Mouse (Mus musculus): ENCODE results near the gene Acads. TPM values are rescaled to one million over a fixed set of nuclear protein-coding genes. Genes with fewer than 3 reads are reported as not detected.

Gene Acads
- polyA plus RNA-seq, 1 experiment from 2014 or later: 18.8 TPM

DNA sequence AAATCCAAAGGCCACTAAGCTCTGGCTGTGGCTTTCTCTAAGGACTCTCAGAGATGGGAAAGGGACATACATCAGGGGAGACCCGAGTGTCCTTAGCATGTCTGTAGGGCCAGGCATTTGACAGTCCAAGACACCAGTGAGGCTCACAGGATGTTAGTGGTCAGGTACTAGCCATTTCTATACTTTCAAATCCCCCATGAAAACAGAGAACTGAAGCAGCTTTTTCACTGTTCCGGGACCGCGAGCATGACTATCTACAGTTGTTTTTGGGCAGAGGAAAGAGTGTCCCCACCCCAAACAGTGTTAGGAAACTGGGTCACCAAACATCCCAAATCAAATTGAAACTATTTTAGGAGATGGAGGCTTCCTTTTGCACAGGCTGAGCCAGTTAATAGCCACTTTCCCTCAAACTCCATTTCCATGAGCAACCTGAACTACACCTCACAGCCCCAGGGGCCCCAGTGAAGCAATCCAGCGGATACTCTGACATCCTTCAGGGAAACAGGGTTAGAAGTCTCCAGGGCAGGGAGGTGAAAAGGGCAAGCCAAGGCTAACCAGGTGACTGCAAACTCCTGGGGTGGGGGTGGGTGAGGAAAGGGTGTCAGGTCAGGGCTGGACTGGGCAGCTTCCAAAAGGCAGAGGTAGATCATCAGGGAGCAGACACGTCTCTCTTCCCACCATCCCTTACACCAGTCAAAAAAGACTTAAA is 14.4 kb upstream of the Acads start:
- Histone ChIP-seq H3K4me2 (ENCODE audit: low read length) (peak overlapping the region; percentile 90), H3K36me3 (ENCODE audit: control insufficient read depth, insufficient read depth, low read length) (peaks cover 19% of the 10 kb centered on the region), H3K4me1 (ENCODE audit: control insufficient read depth, insufficient read depth, low read length) (peaks cover 8% of the 10 kb centered on the region), H3K27me3 (replicated peaks; ENCODE audit: control insufficient read depth, insufficient read depth, low read length) (no peaks in the 10 kb centered on the region), H3K9me3 (replicated peaks; ENCODE audit: control insufficient read depth, low read length) (no peaks in the 10 kb centered on the region), H3K27ac (ENCODE audit: low read depth, low read length) (no peak overlapping the region), H3K4me3 (ENCODE audit: low read depth, low read length) (peak overlapping the region; percentile 88), H3K9ac (ENCODE audit: low read length) (peak overlapping the region; percentile 89; the same call in 1 of the 2 replicates)
- ATAC-seq (no peak), DNase-seq (ENCODE audit: low spot score) (no peak)
- 57% methylated on average over 6 of the region's 6 CpGs for WGBS

DNA sequence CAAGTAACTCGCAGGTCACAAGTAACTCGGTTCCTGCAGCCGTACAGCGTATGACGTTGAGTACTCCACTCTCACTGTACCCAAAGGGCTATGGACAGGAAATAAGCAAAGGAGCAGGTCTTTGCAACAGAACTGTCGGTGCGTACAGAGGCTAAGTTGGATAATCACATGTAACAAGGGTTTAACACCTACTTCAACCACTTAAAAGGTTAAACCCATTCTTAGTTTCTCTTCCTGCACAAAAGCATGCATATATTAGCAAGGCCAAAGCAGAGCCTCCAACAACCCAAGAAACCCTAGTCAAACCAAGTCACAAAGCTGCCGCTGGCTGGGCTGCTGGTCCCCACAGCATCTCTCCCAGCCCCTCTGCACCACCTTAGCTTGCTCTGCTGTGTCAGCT is 13.3 kb upstream of the Acads start:
- H3K4me3 ChIP-seq (ENCODE audit: low read depth, low read length): no peak overlapping the region
- no peaks in the 10 kb centered on the region for H3K27me3 ChIP-seq (replicated peaks; ENCODE audit: control insufficient read depth, insufficient read depth, low read length)
- WGBS: 90% methylated on average over 8 of the region's 8 CpGs
- H3K9me3 ChIP-seq (replicated peaks; ENCODE audit: control insufficient read depth, low read length): no peaks in the 10 kb centered on the region
- H3K9ac ChIP-seq (ENCODE audit: low read length): no peak overlapping the region
- no peak overlapping the region for H3K27ac ChIP-seq (ENCODE audit: low read depth, low read length)
- DNase-seq (ENCODE audit: low spot score) (no peak), ATAC-seq (no peak)
- no peak overlapping the region for H3K4me2 ChIP-seq (ENCODE audit: low read length)
- H3K4me1 ChIP-seq (ENCODE audit: control insufficient read depth, insufficient read depth, low read length): peaks cover 8% of the 10 kb centered on the region
- H3K36me3 ChIP-seq (ENCODE audit: control insufficient read depth, insufficient read depth, low read length): peaks cover 29% of the 10 kb centered on the region

DNA sequence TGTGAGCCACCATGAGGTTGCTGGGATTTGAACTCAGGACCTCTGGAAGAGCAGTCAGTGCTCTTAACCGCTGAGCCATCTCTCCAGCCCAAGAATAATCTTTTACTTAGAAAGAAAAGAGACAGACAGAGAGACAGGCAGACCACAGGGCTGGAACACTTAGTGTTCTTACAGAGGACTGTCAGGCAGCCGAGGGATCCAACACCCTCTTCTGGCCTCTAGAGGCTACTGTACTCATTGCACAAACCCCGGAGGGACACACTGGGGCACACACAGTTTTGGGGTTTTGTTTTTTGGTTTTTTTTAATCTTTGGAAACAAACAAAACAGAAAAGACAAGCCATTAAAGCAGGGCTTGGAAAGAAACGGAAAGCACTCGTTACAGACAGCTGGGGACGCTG is 10.2 kb upstream of the Acads start:
- Histone ChIP-seq H3K9ac (ENCODE audit: low read length) (no peak overlapping the region), H3K4me3 (ENCODE audit: low read depth, low read length) (no peak overlapping the region), H3K4me1 (ENCODE audit: control insufficient read depth, insufficient read depth, low read length) (peaks cover 8% of the 10 kb centered on the region), H3K36me3 (ENCODE audit: control insufficient read depth, insufficient read depth, low read length) (peaks cover 55% of the 10 kb centered on the region), H3K27ac (ENCODE audit: low read depth, low read length) (no peak overlapping the region), H3K27me3 (replicated peaks; ENCODE audit: control insufficient read depth, insufficient read depth, low read length) (no peaks in the 10 kb centered on the region), H3K4me2 (ENCODE audit: low read length) (no peak overlapping the region), H3K9me3 (replicated peaks; ENCODE audit: control insufficient read depth, low read length) (no peaks in the 10 kb centered on the region)
- ATAC-seq: no peak
- DNase-seq (ENCODE audit: low spot score): no peak
- 80% methylated on average over 6 of the region's 6 CpGs for WGBS

DNA sequence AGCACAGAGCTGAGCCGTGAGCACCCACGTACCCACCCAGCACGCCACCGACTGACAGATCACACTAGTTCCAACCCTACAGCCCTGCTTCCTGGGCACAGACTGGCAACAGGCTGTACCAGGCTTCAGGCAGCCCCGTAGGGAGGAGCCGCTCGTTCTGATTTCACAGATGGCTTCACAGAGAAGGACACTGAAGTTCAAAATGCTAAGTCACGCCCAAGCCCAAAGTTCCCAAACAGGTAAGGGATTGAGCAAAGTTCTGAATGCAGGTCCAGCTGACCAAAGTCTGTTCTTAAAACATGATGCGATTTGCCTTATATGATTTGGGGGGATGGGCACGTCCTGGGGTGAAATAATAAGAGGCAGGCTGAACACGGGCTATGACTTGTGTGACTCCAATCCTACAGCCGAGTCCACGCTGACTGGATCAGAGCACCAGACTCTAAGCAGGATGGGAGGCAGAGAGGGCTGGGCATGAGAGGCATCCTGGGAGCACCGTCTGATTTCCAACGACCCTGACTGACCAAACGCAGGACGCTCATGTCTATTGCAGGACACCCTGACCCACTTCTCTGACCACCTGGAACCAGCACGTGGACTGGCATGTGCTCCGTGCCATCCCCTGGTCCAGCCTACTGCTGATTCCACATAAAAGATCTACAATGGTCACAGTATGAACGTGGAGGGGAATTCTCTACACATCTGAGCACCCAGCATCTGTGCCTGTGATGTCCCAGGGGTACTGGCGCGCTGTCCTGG is 8.5 kb upstream of the Acads start:
- no peak for ATAC-seq

DNA sequence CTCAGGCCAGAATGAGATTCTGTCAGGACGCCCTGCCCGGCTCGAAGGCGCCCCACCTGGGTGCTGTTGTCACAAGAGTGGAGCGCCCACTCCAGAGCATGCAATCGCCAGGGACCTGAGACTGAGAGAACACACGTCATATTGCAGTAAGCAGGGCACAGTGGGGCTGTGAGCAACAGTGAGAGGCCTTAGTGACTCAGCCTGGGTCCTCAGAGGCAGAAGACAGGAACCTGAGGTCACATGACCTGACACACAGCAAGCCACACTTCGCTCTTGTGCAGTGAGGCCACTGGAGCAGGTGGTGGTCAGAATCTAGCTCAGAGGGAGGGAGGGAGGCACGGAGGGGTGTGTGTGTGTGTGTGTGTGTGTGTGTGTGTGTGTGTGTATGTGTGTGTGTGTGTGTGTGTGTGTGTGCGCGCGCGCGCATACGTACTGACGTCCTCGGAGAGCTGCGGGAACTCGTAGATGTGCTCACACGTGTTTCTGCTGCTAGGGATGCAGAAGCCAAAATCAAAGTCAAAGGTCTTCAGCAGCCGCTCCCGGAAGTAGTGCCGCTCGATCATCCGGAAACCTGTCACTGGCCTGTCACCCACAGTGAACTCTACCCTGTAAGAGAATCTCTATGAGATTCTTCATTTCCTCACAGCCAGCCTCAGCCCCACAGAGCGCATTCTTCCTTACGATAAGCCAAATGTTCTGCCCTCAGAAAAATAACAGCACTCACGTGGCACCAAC is 7.6 kb upstream of the Acads start:
- H3K27me3 ChIP-seq (replicated peaks; ENCODE audit: control insufficient read depth, insufficient read depth, low read length): no peaks in the 10 kb centered on the region
- H3K4me2 ChIP-seq (ENCODE audit: low read length): no peak overlapping the region
- H3K27ac ChIP-seq (ENCODE audit: low read depth, low read length): no peak overlapping the region
- ATAC-seq (no peak), DNase-seq (ENCODE audit: low spot score) (no peak)
- H3K4me1 ChIP-seq (ENCODE audit: control insufficient read depth, insufficient read depth, low read length): no peaks in the 10 kb centered on the region
- H3K4me3 ChIP-seq (ENCODE audit: low read depth, low read length): no peak overlapping the region
- H3K9ac ChIP-seq (ENCODE audit: low read length): no peak overlapping the region
- no peaks in the 10 kb centered on the region for H3K9me3 ChIP-seq (replicated peaks; ENCODE audit: control insufficient read depth, low read length)
- H3K36me3 ChIP-seq (ENCODE audit: control insufficient read depth, insufficient read depth, low read length): peaks cover 65% of the 10 kb centered on the region
- 93% methylated on average over 28 of the region's 28 CpGs for WGBS

More for the DNA sequence above, 8.5 kb upstream of the Acads start:
- no peaks in the 10 kb centered on the region for H3K9me3 ChIP-seq (replicated peaks; ENCODE audit: control insufficient read depth, low read length)
- no peaks in the 10 kb centered on the region for H3K27me3 ChIP-seq (replicated peaks; ENCODE audit: control insufficient read depth, insufficient read depth, low read length)
- peaks cover 65% of the 10 kb centered on the region for H3K36me3 ChIP-seq (ENCODE audit: control insufficient read depth, insufficient read depth, low read length)
- 94% methylated on average over 22 of the region's 22 CpGs for WGBS
- H3K4me2 ChIP-seq (ENCODE audit: low read length): no peak overlapping the region
- DNase-seq (ENCODE audit: low spot score): no peak
- no peaks in the 10 kb centered on the region for H3K4me1 ChIP-seq (ENCODE audit: control insufficient read depth, insufficient read depth, low read length)
- H3K9ac ChIP-seq (ENCODE audit: low read length): no peak overlapping the region
- H3K4me3 ChIP-seq (ENCODE audit: low read depth, low read length): no peak overlapping the region
- H3K27ac ChIP-seq (ENCODE audit: low read depth, low read length): no peak overlapping the region

DNA sequence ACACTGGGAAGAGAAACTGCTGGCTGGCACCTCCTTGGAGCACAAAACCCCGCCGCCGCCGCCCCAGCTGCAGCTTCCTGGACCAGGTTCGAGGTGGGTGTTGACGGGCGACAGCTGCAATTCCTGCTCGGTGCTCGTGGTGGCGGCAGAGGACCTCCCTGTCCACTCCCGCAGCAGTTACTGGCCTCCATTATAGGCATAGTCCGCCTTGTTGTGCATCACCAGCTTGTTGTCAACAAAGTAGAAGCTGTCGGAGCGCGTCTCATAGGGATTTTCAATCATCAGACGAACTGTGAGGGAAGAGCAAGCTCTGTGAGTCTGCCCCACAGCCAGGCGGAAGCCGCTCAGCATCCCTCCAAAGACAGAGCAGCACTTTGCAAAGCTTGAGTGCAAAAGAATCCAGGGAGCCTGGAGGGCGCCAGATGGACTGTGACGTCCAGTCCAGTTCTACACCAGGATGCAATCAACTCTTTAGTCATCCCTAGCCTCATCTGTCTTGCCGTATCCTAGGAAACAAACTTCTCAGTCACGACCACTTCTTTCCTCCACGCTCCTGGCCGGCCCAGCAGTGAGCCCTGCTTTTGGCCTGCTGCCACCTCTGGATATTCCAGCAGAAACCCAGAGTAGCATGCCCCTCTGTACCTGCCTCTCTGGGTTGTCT is 6.2 kb upstream of the Acads start:
- Histone ChIP-seq H3K4me2 (ENCODE audit: low read length) (no peak overlapping the region), H3K4me1 (ENCODE audit: control insufficient read depth, insufficient read depth, low read length) (no peaks in the 10 kb centered on the region), H3K27ac (ENCODE audit: low read depth, low read length) (peak overlapping the region; percentile 29), H3K9ac (ENCODE audit: low read length) (no peak overlapping the region), H3K4me3 (ENCODE audit: low read depth, low read length) (no peak overlapping the region), H3K36me3 (ENCODE audit: control insufficient read depth, insufficient read depth, low read length) (peaks cover 64% of the 10 kb centered on the region), H3K9me3 (replicated peaks; ENCODE audit: control insufficient read depth, low read length) (no peaks in the 10 kb centered on the region), H3K27me3 (replicated peaks; ENCODE audit: control insufficient read depth, insufficient read depth, low read length) (no peaks in the 10 kb centered on the region)
- DNase-seq (ENCODE audit: low spot score): peak; percentile 88
- 22% methylated on average over 24 of the region's 24 CpGs for WGBS
- ATAC-seq: peak; percentile 82

DNA sequence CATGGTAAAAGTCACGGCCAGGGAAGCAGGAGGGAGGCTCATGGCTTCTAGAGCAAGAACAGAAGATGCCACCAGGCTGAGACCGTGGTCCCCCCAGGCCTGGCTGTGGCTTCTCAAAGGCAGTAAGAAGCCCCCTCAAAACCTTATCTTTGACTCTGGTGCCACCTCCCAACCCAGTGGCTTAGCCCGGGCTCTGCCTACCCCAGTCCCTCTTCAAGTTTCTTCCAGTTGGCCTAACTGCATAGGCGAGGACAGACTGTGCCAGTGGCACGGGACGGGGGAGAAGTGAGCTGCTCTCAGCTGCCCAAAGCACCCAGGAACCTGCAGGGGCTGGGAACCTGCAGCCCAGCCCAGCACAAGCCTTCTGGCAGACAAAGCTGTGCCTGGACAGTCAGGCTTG is 5.5 kb upstream of the Acads start:
- no peak overlapping the region for H3K27ac ChIP-seq (ENCODE audit: low read depth, low read length)
- no peaks in the 10 kb centered on the region for H3K4me1 ChIP-seq (ENCODE audit: control insufficient read depth, insufficient read depth, low read length)
- no peak overlapping the region for H3K4me3 ChIP-seq (ENCODE audit: low read depth, low read length)
- ATAC-seq: no peak
- H3K9me3 ChIP-seq (replicated peaks; ENCODE audit: control insufficient read depth, low read length): no peaks in the 10 kb centered on the region
- DNase-seq (ENCODE audit: low spot score): no peak
- H3K27me3 ChIP-seq (replicated peaks; ENCODE audit: control insufficient read depth, insufficient read depth, low read length): no peaks in the 10 kb centered on the region
- peaks cover 58% of the 10 kb centered on the region for H3K36me3 ChIP-seq (ENCODE audit: control insufficient read depth, insufficient read depth, low read length)
- WGBS: over 99% methylated on average over 6 of the region's 6 CpGs
- H3K4me2 ChIP-seq (ENCODE audit: low read length): no peak overlapping the region
- H3K9ac ChIP-seq (ENCODE audit: low read length): no peak overlapping the region

DNA sequence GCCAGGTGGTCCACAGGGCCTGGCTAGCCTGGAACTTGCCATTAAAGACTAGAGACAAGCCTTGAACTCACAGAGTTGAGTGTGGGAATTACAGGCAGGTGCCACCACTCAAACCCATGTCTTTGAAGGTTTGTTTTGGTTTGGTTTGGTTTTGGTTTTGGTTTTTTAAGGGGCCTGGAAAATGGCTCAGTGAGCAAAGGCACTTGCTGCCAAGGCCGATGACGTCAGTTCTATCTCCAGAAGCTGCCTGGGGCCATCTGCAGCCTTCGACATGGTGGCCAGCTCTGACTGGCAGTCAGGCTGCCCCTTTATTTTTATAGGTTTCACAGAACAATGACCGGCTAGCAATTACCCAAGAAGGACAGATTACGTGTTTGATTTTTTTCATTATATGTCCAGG is 1.8 kb upstream of the Acads start:
- peaks cover 24% of the 10 kb centered on the region for H3K36me3 ChIP-seq (ENCODE audit: control insufficient read depth, insufficient read depth, low read length)
- no peaks in the 10 kb centered on the region for H3K9me3 ChIP-seq (replicated peaks; ENCODE audit: control insufficient read depth, low read length)
- WGBS: 61% methylated on average over 5 of the region's 5 CpGs
- no peak overlapping the region for H3K4me3 ChIP-seq (ENCODE audit: low read depth, low read length)
- ATAC-seq (no peak), DNase-seq (ENCODE audit: low spot score) (peak; percentile 59)
- no peak overlapping the region for H3K4me2 ChIP-seq (ENCODE audit: low read length)
- H3K4me1 ChIP-seq (ENCODE audit: control insufficient read depth, insufficient read depth, low read length): no peaks in the 10 kb centered on the region
- no peak overlapping the region for H3K27ac ChIP-seq (ENCODE audit: low read depth, low read length)
- no peaks in the 10 kb centered on the region for H3K27me3 ChIP-seq (replicated peaks; ENCODE audit: control insufficient read depth, insufficient read depth, low read length)
- H3K9ac ChIP-seq (ENCODE audit: low read length): no peak overlapping the region

All from forebrain, embryonic 14.5 days (tissue).